Mouse (Mus musculus) kidney, postnatal 0 days (tissue): ENCODE measurements around the gene Cyp4f13. TPM values are rescaled to one million over a fixed set of nuclear protein-coding genes. Genes with fewer than 3 reads are reported as not detected.

Experiments used
- ATAC-seq: fragments of 200-750 bp; cut with Nextera tagmentation; replicated peaks from 2 replicates; pipeline ENCODE4 v1.8.0; 2017; ENCODE audit warnings: low read depth, moderate number of reproducible peaks, moderate TSS enrichment, moderate library complexity; ENCODE audit not compliant: low FRiP score
- DNase-seq: peaks from one replicate; pipeline ENCODE4 v3.0.0-alpha.2; 2016; ENCODE audit warnings: low spot score
- H3K27ac ChIP-seq: fragments of 300-500 bp; sonication (generic); 2 replicates; pipeline ENCODE4 v1.5.1; 2014; ENCODE audit warnings: mild to moderate bottlenecking
- H3K27me3 ChIP-seq: fragments of 300-500 bp; sonication (generic); 2 replicates; pipeline ENCODE4 v1.6.1; 2014; ENCODE audit warnings: low read length, mixed read lengths; ENCODE audit not compliant: insufficient read depth
- H3K36me3 ChIP-seq: fragments of 300-500 bp; sonication (generic); 2 replicates; pipeline ENCODE4 v1.6.1; 2014; ENCODE audit warnings: low read length, mixed read lengths; ENCODE audit not compliant: insufficient read depth
- H3K4me1 ChIP-seq: fragments of 300-500 bp; sonication (generic); replicated peaks from 2 replicates; pipeline ENCODE4 v1.6.1; 2014; ENCODE audit warnings: antibody characterized with exemption, low read length, mixed read lengths; ENCODE audit not compliant: insufficient read depth
- H3K4me2 ChIP-seq: fragments of 300-500 bp; sonication (generic); 2 replicates; pipeline ENCODE4 v1.6.1; 2014; ENCODE audit warnings: mild to moderate bottlenecking, low read length, moderate library complexity, mixed read lengths
- H3K4me3 ChIP-seq: fragments of 300-500 bp; sonication (generic); replicated peaks from 2 replicates; pipeline ENCODE4 v1.5.1; 2014; ENCODE audit warnings: low read depth, low read length
- H3K9ac ChIP-seq: fragments of 300-500 bp; sonication (generic); 2 replicates; pipeline ENCODE4 v1.6.1; 2014; ENCODE audit warnings: low read depth, low read length
- H3K9me3 ChIP-seq: fragments of 300-500 bp; sonication (generic); replicated peaks from 2 replicates; pipeline ENCODE4 v1.6.1; 2016; ENCODE audit warnings: low read length, inconsistent platforms, mixed read lengths
- CTCF ChIP-seq: IDR thresholded peaks from 2 replicates; pipeline ENCODE4 v1.5.1; 2016; ENCODE audit warnings: antibody characterized with exemption, low read depth, mild to moderate bottlenecking, moderate library complexity
- WGBS: fragments of 180-500 bp; shearing (Covaris S2); extraction: QIAGEN DNeasy Blood & Tissue Kit; methylation state at CpG from one replicate; pipeline ENCODE4 v1.1.7; 2014; 5-methylcytosine and 5-hydroxymethylcytosine counted together
- polyA plus RNA-seq: library from polyadenylated mRNA; unstranded; fragments of >200 nt; fragmentation: Nextera tagmentation; extraction: Ambion mirVana; gene quantifications from 2 replicates; pipeline ENCODE4 v1.2.1, GENCODE M21; 2015

Gene Cyp4f13
- polyA plus RNA-seq, 1 experiment from 2014 or later = 18.4 TPM

DNA sequence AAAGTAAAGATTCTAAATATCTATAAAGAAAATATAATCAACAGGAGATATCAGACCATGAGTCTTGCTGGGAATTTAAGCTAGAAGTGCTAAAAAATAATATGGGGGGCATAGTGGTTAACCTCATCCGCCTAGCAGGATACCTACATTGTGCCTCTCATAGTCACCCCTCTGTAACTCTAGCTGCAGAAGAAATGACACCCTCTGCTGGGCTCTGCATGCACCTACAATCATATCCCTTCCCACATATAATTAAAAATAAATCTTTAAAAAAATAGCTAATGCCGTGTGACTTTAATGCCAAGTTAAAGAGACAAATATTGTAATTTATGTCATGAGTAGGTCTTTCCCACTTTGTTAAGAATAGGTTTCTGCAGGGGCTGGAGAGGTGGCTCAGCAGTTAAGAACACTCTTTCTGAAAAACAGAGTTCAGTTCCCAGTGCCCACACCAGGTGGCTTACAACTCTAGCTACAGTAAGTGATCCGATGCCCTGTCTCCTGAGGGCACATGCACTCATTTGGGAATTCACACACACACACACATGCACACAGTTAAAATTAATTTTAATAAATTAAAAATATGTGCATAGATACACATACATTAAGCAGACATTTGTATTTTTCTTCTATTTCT is 2.7 kb downstream of the Cyp4f13 start:
- 0 out of 2 replicates have a peak, but pooled peaks cover 8% of the 10 kb centered on the region for H3K4me1 ChIP-seq
- H3K4me3 ChIP-seq = no peak overlapping the region
- H3K4me2 ChIP-seq = no peak overlapping the region
- TF ChIP-seq CTCF = peak; percentile 30; the same call in 1 of the 2 replicates
- no peaks in the 10 kb centered on the region for H3K36me3 ChIP-seq
- H3K9ac ChIP-seq = no peak overlapping the region
- no peaks in the 10 kb centered on the region for H3K9me3 ChIP-seq
- ATAC-seq = no peak
- H3K27me3 ChIP-seq = no peaks in the 10 kb centered on the region
- H3K27ac ChIP-seq = no peak overlapping the region
- DNase-seq = peak; percentile 18
- WGBS = 69% methylated on average over 3 of the region's 3 CpGs

DNA sequence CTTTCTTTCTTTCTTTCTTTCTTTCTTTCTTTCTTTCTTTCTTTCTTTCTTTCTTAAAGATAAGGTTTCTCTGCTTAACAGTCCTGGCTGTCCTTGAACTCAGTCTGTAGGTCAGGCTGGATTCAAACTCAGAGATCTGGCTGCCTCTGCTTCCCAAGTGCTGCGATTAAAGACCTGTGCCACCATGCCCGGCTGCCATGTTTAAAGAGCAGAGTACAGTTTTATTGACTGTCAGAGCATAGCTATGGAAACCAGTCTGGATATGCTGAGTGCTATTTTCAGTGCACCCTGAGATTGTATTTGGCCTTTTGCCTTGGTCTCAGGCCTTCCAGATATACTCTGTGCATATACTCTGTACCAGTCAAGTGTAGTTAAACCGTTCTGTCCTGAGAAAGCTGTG is 3.5 kb downstream of the Cyp4f13 start:
- H3K4me2 ChIP-seq = no peak overlapping the region
- 0 out of 2 replicates have a peak, but pooled peaks cover 8% of the 10 kb centered on the region for H3K4me1 ChIP-seq
- ATAC-seq (no peak), DNase-seq (no peak)
- H3K9ac ChIP-seq = no peak overlapping the region
- H3K4me3 ChIP-seq = no peak overlapping the region
- no peaks in the 10 kb centered on the region for H3K9me3 ChIP-seq
- H3K27me3 ChIP-seq = no peaks in the 10 kb centered on the region
- no peaks in the 10 kb centered on the region for H3K36me3 ChIP-seq
- 93% methylated on average over 3 of the region's 3 CpGs for WGBS
- H3K27ac ChIP-seq = no peak overlapping the region
- TF ChIP-seq CTCF = no peak

- Histone ChIP-seq H3K9me3 (no peaks in the 10 kb centered on the region), H3K4me2 (no peak overlapping the region), H3K9ac (no peak overlapping the region), H3K4me3 (no peak overlapping the region), H3K36me3 (no peaks in the 10 kb centered on the region), H3K27me3 (no peaks in the 10 kb centered on the region), H3K27ac (no peak overlapping the region), H3K4me1 (no peaks in the 10 kb centered on the region)
- TF ChIP-seq CTCF = no peak
- WGBS = 68% methylated on average over 4 of the region's 4 CpGs
- DNase-seq (no peak), ATAC-seq (no peak)
Observed at GRCm38 (mm10) chr17:32939831-32940230, 7.4 kb downstream of the Cyp4f13 start.

- H3K9ac ChIP-seq = no peak overlapping the region
- H3K36me3 ChIP-seq = no peaks in the 10 kb centered on the region
- H3K4me2 ChIP-seq = no peak overlapping the region
- DNase-seq (no peak), ATAC-seq (no peak)
- no peaks in the 10 kb centered on the region for H3K9me3 ChIP-seq
- 0 out of 2 replicates have a peak, but pooled peaks cover 3% of the 10 kb centered on the region for H3K4me1 ChIP-seq
- no peaks in the 10 kb centered on the region for H3K27me3 ChIP-seq
- no peak overlapping the region for H3K4me3 ChIP-seq
- no peak overlapping the region for H3K27ac ChIP-seq
- 81% methylated on average over 5 of the region's 5 CpGs for WGBS
- no peak for TF ChIP-seq CTCF
Observed at GRCm38 (mm10) chr17:32927803-32928202, 19.4 kb downstream of the Cyp4f13 start.

- H3K4me2 ChIP-seq = peak overlapping the region; percentile 83
- H3K4me3 ChIP-seq = peak overlapping the region; percentile 39
- peak overlapping the region; percentile 75 for H3K9ac ChIP-seq
- no peaks in the 10 kb centered on the region for H3K9me3 ChIP-seq
- peak; percentile 89 for ATAC-seq
- H3K27me3 ChIP-seq = no peaks in the 10 kb centered on the region
- no peaks in the 10 kb centered on the region for H3K36me3 ChIP-seq
- 14% methylated on average over 32 of the region's 32 CpGs for WGBS
- DNase-seq = peak; percentile 86
- 0 out of 2 replicates have a peak, but pooled peaks cover 3% of the 10 kb centered on the region for H3K4me1 ChIP-seq
- TF ChIP-seq CTCF = no peak
- 0 out of 2 replicates have a peak overlapping the region, but pooled peaks have one; percentile 9 for H3K27ac ChIP-seq
Observed at GRCm38 (mm10) chr17:32924658-32925312, 22.4 kb downstream of the Cyp4f13 start.

DNA sequence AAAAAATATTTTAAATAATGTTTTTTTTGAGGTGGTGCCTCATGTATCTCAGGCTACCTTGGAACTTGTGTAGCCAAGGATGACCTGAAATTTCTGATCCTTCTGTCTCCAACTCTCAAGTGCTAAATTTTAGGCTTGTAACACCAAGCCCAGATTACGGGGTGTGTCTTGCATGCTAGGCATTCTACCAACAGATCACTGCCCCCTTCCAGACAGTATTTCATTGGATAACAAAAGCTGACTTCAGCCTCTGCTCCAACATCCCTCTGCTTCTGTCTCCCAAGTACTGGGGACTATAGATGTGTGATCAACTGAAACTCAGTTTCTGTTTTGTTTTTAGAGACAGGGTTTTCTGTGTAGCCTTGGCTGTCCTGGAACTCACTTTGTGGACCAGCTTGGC is 23.5 kb downstream of the Cyp4f13 start:
- H3K9me3 ChIP-seq = no peaks in the 10 kb centered on the region
- no peak for DNase-seq
- H3K4me2 ChIP-seq = no peak overlapping the region
- 0 out of 2 replicates have a peak, but pooled peaks cover 3% of the 10 kb centered on the region for H3K4me1 ChIP-seq
- no peak overlapping the region for H3K27ac ChIP-seq
- H3K4me3 ChIP-seq = no peak overlapping the region
- no peak for TF ChIP-seq CTCF
- 91% methylated on average over 1 of the region's 1 CpGs for WGBS
- H3K36me3 ChIP-seq = no peaks in the 10 kb centered on the region
- H3K27me3 ChIP-seq = no peaks in the 10 kb centered on the region
- ATAC-seq = no peak
- H3K9ac ChIP-seq = no peak overlapping the region
